Mouse (Mus musculus): ENCODE results near the gene Mmd.

GRCm38 (mm10) chr11:90326146-90326545 is 76.9 kb downstream of the Mmd start:
- no peak for TF ChIP-seq CTCF (IDR thresholded peaks at IDR 0.05; ENCODE audit: borderline replicate concordance, extremely low read depth, insufficient read depth, insufficient read length)
- no peak for TF ChIP-seq POLR2A (IDR thresholded peaks at IDR 0.05; ENCODE audit: borderline replicate concordance, extremely low read depth, insufficient read depth, insufficient read length, poor library complexity, severe bottlenecking)
